Mouse (Mus musculus): ENCODE results near the gene Psmb11. TPM values are rescaled to one million over a fixed set of nuclear protein-coding genes. Genes with fewer than 3 reads are reported as not detected.

Psmb11 gene
- polyA plus RNA-seq, 1 experiment from 2014 or later, result not detected

- WGBS, result 93% methylated on average over 9 of the region's 9 CpGs
- no peak overlapping the region for H3K27ac ChIP-seq
- H3K9me3 ChIP-seq, result no peaks in the 10 kb centered on the region
- peaks cover 16% of the 10 kb centered on the region; the same call in 1 of the 2 replicates for H3K36me3 ChIP-seq
- ATAC-seq (ENCODE audit: low FRiP score, low read depth), result no peak
- no peak overlapping the region for H3K9ac ChIP-seq
- 0 out of 2 replicates have a peak, but pooled peaks cover 8% of the 10 kb centered on the region for H3K4me1 ChIP-seq
- no peak overlapping the region for H3K4me3 ChIP-seq
- no peaks in the 10 kb centered on the region for H3K27me3 ChIP-seq (replicated peaks)
- no peak overlapping the region for H3K4me2 ChIP-seq (replicated peaks)
These were observed 38.7 kb upstream of the Psmb11 start for GRCm38 (mm10) chr14:54582536-54582935.

GRCm38 (mm10) chr14:54583681-54584338 is 37.4 kb upstream of the Psmb11 start:
- H3K9ac ChIP-seq, result no peak overlapping the region
- 46% methylated on average over 7 of the region's 7 CpGs for WGBS

GRCm38 (mm10) chr14:54591056-54591455 is 30.2 kb upstream of the Psmb11 start:
- no peak overlapping the region for H3K4me3 ChIP-seq
- WGBS, result 91% methylated on average over 16 of the region's 16 CpGs
- H3K4me2 ChIP-seq (replicated peaks), result no peak overlapping the region
- H3K4me1 ChIP-seq, result peaks cover 10% of the 10 kb centered on the region; the same call in 1 of the 2 replicates
- no peak for ATAC-seq (ENCODE audit: low FRiP score, low read depth)
- peaks cover 21% of the 10 kb centered on the region for H3K36me3 ChIP-seq
- H3K27ac ChIP-seq, result no peak overlapping the region
- no peaks in the 10 kb centered on the region for H3K9me3 ChIP-seq
- no peaks in the 10 kb centered on the region for H3K27me3 ChIP-seq (replicated peaks)
- no peak overlapping the region for H3K9ac ChIP-seq

More at GRCm38 (mm10) chr14:54583681-54584338, 37.4 kb upstream of the Psmb11 start:
- no peaks in the 10 kb centered on the region for H3K27me3 ChIP-seq (replicated peaks)
- H3K27ac ChIP-seq, result no peak overlapping the region
- H3K9me3 ChIP-seq, result no peaks in the 10 kb centered on the region
- ATAC-seq (ENCODE audit: low FRiP score, low read depth), result 0 out of 2 replicates have a peak, but pooled peaks have one; percentile 17
- peaks cover 16% of the 10 kb centered on the region; the same call in 1 of the 2 replicates for H3K36me3 ChIP-seq
- H3K4me3 ChIP-seq, result no peak overlapping the region
- H3K4me1 ChIP-seq, result no peaks in the 10 kb centered on the region
- no peak overlapping the region for H3K4me2 ChIP-seq (replicated peaks)

- Histone ChIP-seq H3K4me3 (no peak overlapping the region), H3K4me1 (peaks cover 10% of the 10 kb centered on the region; the same call in 1 of the 2 replicates), H3K9ac (no peak overlapping the region), H3K4me2 (replicated peaks) (no peak overlapping the region), H3K36me3 (peaks cover 21% of the 10 kb centered on the region), H3K27me3 (replicated peaks) (no peaks in the 10 kb centered on the region), H3K27ac (peak overlapping the region; percentile 29; the same call in 1 of the 2 replicates), H3K9me3 (no peaks in the 10 kb centered on the region)
- WGBS, result 57% methylated on average over 10 of the region's 10 CpGs
- peak; percentile 44; the same call in 1 of the 2 replicates for ATAC-seq (ENCODE audit: low FRiP score, low read depth)
These were observed 28.8 kb upstream of the Psmb11 start for GRCm38 (mm10) chr14:54592319-54592934.

GRCm38 (mm10) chr14:54594055-54594454 is 27.2 kb upstream of the Psmb11 start:
- H3K4me2 ChIP-seq (replicated peaks), result no peak overlapping the region
- no peak overlapping the region for H3K27ac ChIP-seq
- no peaks in the 10 kb centered on the region for H3K27me3 ChIP-seq (replicated peaks)
- WGBS, result 93% methylated on average over 3 of the region's 3 CpGs
- peaks cover 10% of the 10 kb centered on the region; the same call in 1 of the 2 replicates for H3K4me1 ChIP-seq
- H3K4me3 ChIP-seq, result no peak overlapping the region
- H3K9ac ChIP-seq, result no peak overlapping the region
- H3K36me3 ChIP-seq, result peaks cover 21% of the 10 kb centered on the region
- no peak for ATAC-seq (ENCODE audit: low FRiP score, low read depth)
- no peaks in the 10 kb centered on the region for H3K9me3 ChIP-seq

GRCm38 (mm10) chr14:54594631-54595414 is 26.4 kb upstream of the Psmb11 start:
- no peak overlapping the region for H3K9ac ChIP-seq
- ATAC-seq (ENCODE audit: low FRiP score, low read depth), result no peak
- H3K4me1 ChIP-seq, result peaks cover 10% of the 10 kb centered on the region; the same call in 1 of the 2 replicates
- H3K27ac ChIP-seq, result no peak overlapping the region
- no peaks in the 10 kb centered on the region for H3K9me3 ChIP-seq
- peaks cover 21% of the 10 kb centered on the region for H3K36me3 ChIP-seq
- no peak overlapping the region for H3K4me3 ChIP-seq
- no peak overlapping the region for H3K4me2 ChIP-seq (replicated peaks)
- 69% methylated on average over 28 of the region's 28 CpGs for WGBS
- H3K27me3 ChIP-seq (replicated peaks), result no peaks in the 10 kb centered on the region

GRCm38 (mm10) chr14:54597084-54597483 is 24.1 kb upstream of the Psmb11 start:
- 78% methylated on average over 7 of the region's 7 CpGs for WGBS

GRCm38 (mm10) chr14:54601601-54602000 is 19.6 kb upstream of the Psmb11 start:
- H3K27ac ChIP-seq, result no peak overlapping the region
- no peak overlapping the region for H3K9ac ChIP-seq
- no peak overlapping the region for H3K4me2 ChIP-seq (replicated peaks)
- H3K4me1 ChIP-seq, result no peaks in the 10 kb centered on the region
- no peak overlapping the region for H3K4me3 ChIP-seq
- no peaks in the 10 kb centered on the region for H3K27me3 ChIP-seq (replicated peaks)
- H3K9me3 ChIP-seq, result no peaks in the 10 kb centered on the region
- no peak for ATAC-seq (ENCODE audit: low FRiP score, low read depth)
- no peaks in the 10 kb centered on the region for H3K36me3 ChIP-seq
- WGBS, result 90% methylated on average over 2 of the region's 2 CpGs

More at GRCm38 (mm10) chr14:54597084-54597483, 24.1 kb upstream of the Psmb11 start:
- peaks cover 15% of the 10 kb centered on the region for H3K36me3 ChIP-seq
- H3K4me1 ChIP-seq, result peaks cover 10% of the 10 kb centered on the region; the same call in 1 of the 2 replicates
- H3K27me3 ChIP-seq (replicated peaks), result no peaks in the 10 kb centered on the region
- no peak overlapping the region for H3K9ac ChIP-seq
- no peak overlapping the region for H3K4me3 ChIP-seq
- no peak overlapping the region for H3K27ac ChIP-seq
- ATAC-seq (ENCODE audit: low FRiP score, low read depth), result no peak
- H3K4me2 ChIP-seq (replicated peaks), result no peak overlapping the region
- no peaks in the 10 kb centered on the region for H3K9me3 ChIP-seq

- H3K4me2 ChIP-seq (replicated peaks), result peak overlapping the region; percentile 53
- H3K36me3 ChIP-seq, result no peaks in the 10 kb centered on the region
- no peaks in the 10 kb centered on the region for H3K27me3 ChIP-seq (replicated peaks)
- H3K9me3 ChIP-seq, result no peaks in the 10 kb centered on the region
- no peaks in the 10 kb centered on the region for H3K4me1 ChIP-seq
- 42% methylated on average over 4 of the region's 4 CpGs for WGBS
- no peak overlapping the region for H3K27ac ChIP-seq
- H3K4me3 ChIP-seq, result peak overlapping the region; percentile 62
- ATAC-seq (ENCODE audit: low FRiP score, low read depth), result peak; percentile 42; the same call in 1 of the 2 replicates
- H3K9ac ChIP-seq, result no peak overlapping the region
These were observed 18.6 kb upstream of the Psmb11 start for GRCm38 (mm10) chr14:54602613-54603012.

- Histone ChIP-seq H3K9ac (peak overlapping the region; percentile 78), H3K27me3 (replicated peaks) (no peaks in the 10 kb centered on the region), H3K4me3 (peak overlapping the region; percentile 62), H3K27ac (peak overlapping the region; percentile 78), H3K9me3 (no peaks in the 10 kb centered on the region), H3K4me1 (no peaks in the 10 kb centered on the region), H3K36me3 (no peaks in the 10 kb centered on the region), H3K4me2 (replicated peaks) (peak overlapping the region; percentile 53)
- ATAC-seq (ENCODE audit: low FRiP score, low read depth), result peak; percentile 99
- WGBS, result under 1% methylated on average over 46 of the region's 46 CpGs
These were observed 18.1 kb upstream of the Psmb11 start for GRCm38 (mm10) chr14:54603038-54603654.

- no peaks in the 10 kb centered on the region for H3K36me3 ChIP-seq
- no peak for ATAC-seq (ENCODE audit: low FRiP score, low read depth)
- H3K4me1 ChIP-seq, result no peaks in the 10 kb centered on the region
- peak overlapping the region; percentile 20; the same call in 1 of the 2 replicates for H3K27ac ChIP-seq
- H3K4me3 ChIP-seq, result peak overlapping the region; percentile 62; the same call in 1 of the 2 replicates
- peak overlapping the region; percentile 53 for H3K4me2 ChIP-seq (replicated peaks)
- 85% methylated on average over 8 of the region's 8 CpGs for WGBS
- H3K27me3 ChIP-seq (replicated peaks), result no peaks in the 10 kb centered on the region
- H3K9me3 ChIP-seq, result no peaks in the 10 kb centered on the region
- H3K9ac ChIP-seq, result no peak overlapping the region
These were observed 17.5 kb upstream of the Psmb11 start for GRCm38 (mm10) chr14:54603686-54604085.

All from neural tube, embryonic 12.5 days (tissue).